Mouse (Mus musculus) neural tube, embryonic 12.5 days (tissue): Measurements from ENCODE around the gene Dedd2. TPM values are rescaled to one million over a fixed set of nuclear protein-coding genes. Genes with fewer than 3 reads are reported as not detected.

Source experiments
- ATAC-seq: fragments of 200-750 bp; cut with Nextera tagmentation; 2 replicates; pipeline ENCODE4 v1.8.0; 2017; ENCODE audit warnings: low read depth, mild to moderate bottlenecking, moderate TSS enrichment, moderate library complexity; ENCODE audit not compliant: low FRiP score
- H3K27ac ChIP-seq: fragments of 300-500 bp; sonication (generic); 2 replicates; pipeline ENCODE4 v1.5.1; 2016
- H3K27me3 ChIP-seq: fragments of 300-500 bp; sonication (generic); replicated peaks from 2 replicates; pipeline ENCODE4 v1.6.1; 2016; ENCODE audit warnings: mild to moderate bottlenecking
- H3K36me3 ChIP-seq: fragments of 300-500 bp; sonication (generic); 2 replicates; pipeline ENCODE4 v1.6.1; 2016; ENCODE audit warnings: mild to moderate bottlenecking
- H3K4me1 ChIP-seq: fragments of 300-500 bp; sonication (generic); 2 replicates; pipeline ENCODE4 v1.6.1; 2016
- H3K4me2 ChIP-seq: fragments of 300-500 bp; sonication (generic); replicated peaks from 2 replicates; pipeline ENCODE4 v1.6.1; 2016; ENCODE audit warnings: mild to moderate bottlenecking
- H3K4me3 ChIP-seq: fragments of 300-500 bp; sonication (generic); 2 replicates; pipeline ENCODE4 v1.5.1; 2016
- H3K9ac ChIP-seq: fragments of 300-500 bp; sonication (generic); 2 replicates; pipeline ENCODE4 v1.6.1; 2016; ENCODE audit warnings: mild to moderate bottlenecking
- H3K9me3 ChIP-seq: fragments of 300-500 bp; sonication (generic); 2 replicates; pipeline ENCODE4 v1.6.1; 2016; ENCODE audit warnings: mild to moderate bottlenecking
- whole genome bisulfite sequencing: fragments of 180-500 bp; shearing (Covaris S2); methylation state at CpG from one replicate; pipeline ENCODE4 v1.1.7; 2016; 5-methylcytosine and 5-hydroxymethylcytosine counted together
- polyA plus RNA-seq: library from polyadenylated mRNA; unstranded; fragments of >200 nt; fragmentation: Nextera tagmentation; extraction: Ambion mirVana; gene quantifications from 2 replicates; pipeline ENCODE4 v1.2.1, GENCODE M21; 2016

Gene Dedd2
- polyA plus RNA-seq, 1 experiment from 2014 or later, result 15.5 TPM

DNA sequence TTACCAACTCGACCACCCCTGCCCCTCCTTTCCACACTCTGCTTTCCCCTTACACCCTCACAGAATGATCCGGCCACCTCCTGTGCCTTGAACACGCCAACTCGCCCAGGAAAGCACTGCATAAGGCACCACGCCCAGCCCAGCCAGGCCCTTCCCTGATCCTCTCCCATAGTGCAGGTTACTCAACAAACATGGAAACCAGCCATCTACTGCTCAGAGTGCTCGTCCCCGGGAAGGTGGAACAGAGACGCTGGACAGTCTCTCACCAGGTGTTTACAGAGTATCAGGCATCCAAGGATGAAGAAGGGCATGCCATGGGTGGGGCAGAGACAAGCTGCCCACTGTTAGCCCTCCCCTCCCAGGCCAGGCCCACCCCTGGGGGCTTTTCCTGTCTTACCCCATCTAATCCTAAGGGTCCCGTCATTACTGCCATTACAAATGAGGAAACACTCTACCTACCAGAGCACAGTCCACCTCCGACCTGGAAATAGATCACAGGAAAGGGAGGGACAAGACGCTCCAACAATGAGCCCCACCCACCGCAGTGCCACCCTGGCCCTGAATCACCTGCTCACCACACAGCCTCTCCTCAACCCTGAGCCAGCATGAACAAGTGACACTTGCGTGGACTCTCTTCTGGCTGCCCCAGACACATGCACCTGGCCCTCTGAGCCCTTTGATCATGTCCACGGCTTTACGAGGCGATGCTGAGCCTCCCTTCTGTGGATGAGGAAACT lies 14.2 kb downstream of the Dedd2 start:
- Histone ChIP-seq H3K9ac (no peak overlapping the region), H3K36me3 (peaks cover 58% of the 10 kb centered on the region), H3K4me1 (no peaks in the 10 kb centered on the region), H3K9me3 (no peaks in the 10 kb centered on the region), H3K4me3 (no peak overlapping the region), H3K27ac (no peak overlapping the region), H3K27me3 (no peaks in the 10 kb centered on the region), H3K4me2 (no peak overlapping the region)
- 88% methylated on average over 16 of the region's 16 CpGs for WGBS
- no peak for ATAC-seq

DNA sequence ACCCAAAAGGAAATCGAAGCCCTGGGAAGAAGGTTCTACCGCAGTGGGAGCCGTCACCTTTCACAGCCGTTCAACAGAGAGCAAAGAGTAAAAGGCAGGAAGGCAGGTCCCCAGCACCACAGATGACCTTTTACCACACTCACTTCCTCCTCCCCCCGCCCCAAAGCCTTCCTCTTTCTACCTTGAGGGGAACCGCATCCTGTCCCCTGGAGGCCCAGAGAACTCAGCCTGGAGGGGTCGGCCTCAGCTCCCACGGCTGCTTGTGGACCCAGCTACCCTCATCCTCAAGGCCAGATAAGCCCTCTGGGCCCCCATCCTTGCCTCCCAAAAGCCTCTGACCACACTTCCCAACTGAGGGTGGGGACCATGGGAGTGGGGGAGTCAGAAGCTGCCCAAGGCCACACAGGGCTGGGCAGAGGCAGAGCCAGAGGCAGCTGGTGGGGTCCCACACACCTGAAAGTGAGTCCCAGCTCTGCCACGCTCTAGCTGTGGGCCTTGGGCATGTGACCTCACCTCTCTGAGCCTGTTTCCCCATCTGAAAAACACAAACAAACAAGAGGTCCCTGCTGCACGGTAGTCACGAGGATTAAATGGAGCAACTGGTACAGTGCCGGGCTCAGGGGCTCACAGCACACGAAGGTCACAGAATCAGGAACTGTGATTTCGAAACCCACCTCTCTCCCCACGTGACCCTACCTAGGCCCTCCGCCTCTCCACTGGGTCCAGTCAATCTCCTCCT lies 14.9 kb downstream of the Dedd2 start:
- H3K27ac ChIP-seq, result no peak overlapping the region
- no peaks in the 10 kb centered on the region for H3K27me3 ChIP-seq
- H3K4me3 ChIP-seq, result no peak overlapping the region
- H3K9me3 ChIP-seq, result no peaks in the 10 kb centered on the region
- no peaks in the 10 kb centered on the region for H3K4me1 ChIP-seq
- 89% methylated on average over 16 of the region's 16 CpGs for WGBS
- H3K4me2 ChIP-seq, result no peak overlapping the region
- H3K9ac ChIP-seq, result no peak overlapping the region
- peaks cover 51% of the 10 kb centered on the region for H3K36me3 ChIP-seq
- no peak for ATAC-seq

DNA sequence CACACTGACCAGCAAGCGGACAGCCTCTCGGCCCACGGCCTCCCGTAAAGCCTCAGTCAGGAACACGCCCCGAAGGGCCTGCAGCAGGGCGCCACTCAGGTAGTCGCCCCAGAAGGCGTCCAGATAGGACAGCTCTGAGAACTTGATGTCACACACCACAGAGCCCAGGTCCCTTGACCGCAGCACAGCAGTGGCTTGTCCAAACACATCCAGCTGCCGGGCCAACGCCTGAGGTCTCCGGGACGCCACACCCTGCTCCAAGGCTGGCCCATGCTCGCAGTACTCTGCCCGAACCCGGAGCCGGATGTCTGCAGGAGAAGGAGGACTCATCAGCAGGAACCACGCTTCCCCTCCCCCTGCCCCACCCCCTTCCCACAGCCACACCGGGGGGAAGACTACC lies 16.8 kb downstream of the Dedd2 start:
- H3K27me3 ChIP-seq, result no peaks in the 10 kb centered on the region
- no peak overlapping the region for H3K27ac ChIP-seq
- H3K4me3 ChIP-seq, result no peak overlapping the region
- no peaks in the 10 kb centered on the region for H3K9me3 ChIP-seq
- no peak for ATAC-seq
- no peaks in the 10 kb centered on the region for H3K4me1 ChIP-seq
- H3K9ac ChIP-seq, result no peak overlapping the region
- H3K4me2 ChIP-seq, result no peak overlapping the region
- H3K36me3 ChIP-seq, result peaks cover 34% of the 10 kb centered on the region
- 87% methylated on average over 20 of the region's 20 CpGs for WGBS

DNA sequence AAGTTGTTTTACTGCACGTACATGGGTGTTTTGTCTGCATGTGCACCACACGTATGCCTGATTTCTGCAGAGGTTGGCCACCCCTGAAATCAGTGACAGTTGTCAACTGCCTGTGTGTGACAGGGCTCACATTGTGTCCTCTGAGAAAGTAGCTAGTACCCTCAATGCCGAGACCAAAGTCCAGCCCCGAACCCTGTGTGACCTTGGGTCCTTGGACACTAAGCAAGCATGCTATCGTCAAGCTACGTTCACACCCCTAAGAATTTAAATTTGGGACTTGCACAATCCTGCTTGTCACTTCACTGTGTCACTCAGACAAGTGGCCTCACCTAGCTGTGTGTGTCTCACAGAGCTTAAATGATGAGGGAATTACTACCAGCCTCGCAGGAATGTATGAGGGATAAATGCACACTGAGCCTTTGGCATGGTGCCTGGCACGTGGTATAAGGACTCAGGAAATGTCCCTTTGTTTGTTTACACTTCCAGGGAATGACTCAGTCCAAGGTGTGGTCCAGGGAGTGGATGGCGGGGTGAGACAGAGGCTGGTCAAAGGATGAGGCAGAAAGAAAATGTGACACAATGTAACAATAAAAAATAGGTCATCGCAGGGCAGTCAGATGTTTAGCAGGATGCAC lies 22.9 kb downstream of the Dedd2 start:
- no peak overlapping the region for H3K4me2 ChIP-seq
- no peaks in the 10 kb centered on the region for H3K27me3 ChIP-seq
- no peak for ATAC-seq
- WGBS, result 74% methylated on average over 10 of the region's 10 CpGs
- H3K27ac ChIP-seq, result no peak overlapping the region
- peaks cover 9% of the 10 kb centered on the region for H3K36me3 ChIP-seq
- H3K9me3 ChIP-seq, result no peaks in the 10 kb centered on the region
- H3K4me3 ChIP-seq, result no peak overlapping the region
- H3K9ac ChIP-seq, result no peak overlapping the region
- no peaks in the 10 kb centered on the region for H3K4me1 ChIP-seq

DNA sequence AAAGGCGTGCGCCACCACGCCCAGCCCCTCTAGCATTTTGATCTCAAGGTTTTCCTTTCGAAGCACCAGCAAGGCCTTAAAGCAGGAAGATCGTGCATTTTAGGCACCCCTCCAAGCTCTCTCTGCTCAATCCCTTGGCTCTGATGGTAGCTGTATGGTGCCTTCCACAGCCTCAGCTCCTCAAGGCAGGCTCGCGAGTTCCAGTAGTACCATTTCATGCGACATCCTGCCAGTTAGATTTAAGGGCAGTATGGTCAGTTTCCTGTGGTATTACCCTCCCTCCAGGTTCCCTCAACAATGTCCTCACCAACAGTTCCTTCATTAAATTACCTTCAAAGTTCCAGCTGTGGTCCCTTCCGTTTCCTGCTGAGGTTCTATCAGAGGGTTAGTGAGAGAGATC lies 24.3 kb downstream of the Dedd2 start:
- ATAC-seq, result no peak
- 84% methylated on average over 9 of the region's 9 CpGs for WGBS

DNA sequence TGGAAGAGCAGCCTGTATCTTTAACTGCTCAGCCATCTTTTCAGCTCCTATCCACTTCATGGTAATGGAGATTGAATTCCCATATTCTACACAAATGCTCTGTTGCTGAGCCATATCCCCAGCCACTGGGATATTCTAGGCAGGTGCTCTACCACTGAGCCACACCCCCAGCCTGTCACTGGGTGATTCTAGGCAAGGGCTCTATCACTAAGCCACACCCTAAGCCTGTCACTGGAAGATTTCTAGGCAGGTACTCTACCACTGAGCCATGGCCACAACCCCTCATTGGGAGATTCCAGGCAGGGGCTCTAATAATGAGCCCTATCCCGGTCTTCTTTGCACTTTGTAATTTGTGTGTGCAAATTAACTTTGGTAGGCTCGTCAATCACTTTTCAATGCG lies 25.3 kb downstream of the Dedd2 start:
- Histone ChIP-seq H3K9ac (no peak overlapping the region), H3K36me3 (no peaks in the 10 kb centered on the region), H3K4me3 (no peak overlapping the region), H3K4me2 (no peak overlapping the region), H3K9me3 (no peaks in the 10 kb centered on the region), H3K27ac (no peak overlapping the region), H3K4me1 (no peaks in the 10 kb centered on the region), H3K27me3 (no peaks in the 10 kb centered on the region)
- WGBS, result 78% methylated on average over 3 of the region's 3 CpGs
- ATAC-seq, result no peak

More for the DNA sequence above, 24.3 kb downstream of the Dedd2 start:
- Histone ChIP-seq H3K27ac (no peak overlapping the region), H3K27me3 (no peaks in the 10 kb centered on the region), H3K4me2 (no peak overlapping the region), H3K9ac (no peak overlapping the region), H3K4me1 (no peaks in the 10 kb centered on the region), H3K9me3 (no peaks in the 10 kb centered on the region), H3K36me3 (no peaks in the 10 kb centered on the region; the same call in 1 of the 2 replicates), H3K4me3 (no peak overlapping the region)

DNA sequence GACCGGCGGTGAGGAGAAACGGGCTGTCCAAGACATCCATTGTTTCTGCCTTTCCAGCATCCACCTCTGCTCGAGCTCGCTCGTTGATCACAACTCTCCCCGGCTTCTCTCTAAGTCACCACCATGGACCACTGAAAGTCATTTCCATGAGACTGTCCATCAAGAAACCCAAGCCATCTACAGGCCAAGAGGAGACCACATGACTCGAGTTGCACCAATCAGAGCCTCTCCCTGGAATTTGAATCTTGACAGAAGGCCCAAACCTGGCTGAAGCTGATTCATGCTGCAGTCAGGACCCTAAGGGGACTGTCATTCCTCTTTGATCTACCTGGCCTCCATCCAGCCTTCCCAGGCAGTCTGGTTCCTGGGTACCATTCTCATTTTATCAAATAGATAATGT lies 28.3 kb downstream of the Dedd2 start:
- 71% methylated on average over 8 of the region's 8 CpGs for WGBS
- Histone ChIP-seq H3K4me3 (no peak overlapping the region), H3K36me3 (no peaks in the 10 kb centered on the region), H3K4me2 (no peak overlapping the region), H3K27me3 (no peaks in the 10 kb centered on the region), H3K27ac (no peak overlapping the region), H3K9me3 (no peaks in the 10 kb centered on the region), H3K4me1 (no peaks in the 10 kb centered on the region), H3K9ac (no peak overlapping the region)
- ATAC-seq, result no peak

DNA sequence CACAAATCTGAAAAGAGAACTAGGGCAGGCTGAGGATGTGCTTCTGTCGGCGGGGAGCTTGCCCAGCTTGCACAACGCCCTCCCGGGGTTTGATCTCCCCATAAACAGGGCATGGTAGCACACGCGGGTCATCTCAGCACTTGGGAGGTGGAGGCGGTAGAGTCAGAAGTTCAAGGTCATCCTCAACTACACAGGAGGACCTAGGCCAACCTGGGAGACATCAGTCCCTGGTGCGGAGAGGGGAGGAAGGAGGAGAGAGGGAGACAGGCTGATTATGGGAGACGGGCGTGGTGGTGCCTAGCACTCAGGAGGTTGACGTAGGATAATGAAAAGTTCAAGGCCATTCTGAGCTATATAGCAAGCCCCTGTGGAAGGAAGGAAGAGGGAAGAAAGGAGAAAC lies 29.6 kb downstream of the Dedd2 start:
- Histone ChIP-seq H3K9me3 (no peaks in the 10 kb centered on the region), H3K4me3 (no peak overlapping the region), H3K36me3 (no peaks in the 10 kb centered on the region), H3K9ac (no peak overlapping the region), H3K27ac (no peak overlapping the region), H3K27me3 (no peaks in the 10 kb centered on the region), H3K4me1 (no peaks in the 10 kb centered on the region), H3K4me2 (no peak overlapping the region)
- WGBS, result 91% methylated on average over 11 of the region's 11 CpGs
- no peak for ATAC-seq

DNA sequence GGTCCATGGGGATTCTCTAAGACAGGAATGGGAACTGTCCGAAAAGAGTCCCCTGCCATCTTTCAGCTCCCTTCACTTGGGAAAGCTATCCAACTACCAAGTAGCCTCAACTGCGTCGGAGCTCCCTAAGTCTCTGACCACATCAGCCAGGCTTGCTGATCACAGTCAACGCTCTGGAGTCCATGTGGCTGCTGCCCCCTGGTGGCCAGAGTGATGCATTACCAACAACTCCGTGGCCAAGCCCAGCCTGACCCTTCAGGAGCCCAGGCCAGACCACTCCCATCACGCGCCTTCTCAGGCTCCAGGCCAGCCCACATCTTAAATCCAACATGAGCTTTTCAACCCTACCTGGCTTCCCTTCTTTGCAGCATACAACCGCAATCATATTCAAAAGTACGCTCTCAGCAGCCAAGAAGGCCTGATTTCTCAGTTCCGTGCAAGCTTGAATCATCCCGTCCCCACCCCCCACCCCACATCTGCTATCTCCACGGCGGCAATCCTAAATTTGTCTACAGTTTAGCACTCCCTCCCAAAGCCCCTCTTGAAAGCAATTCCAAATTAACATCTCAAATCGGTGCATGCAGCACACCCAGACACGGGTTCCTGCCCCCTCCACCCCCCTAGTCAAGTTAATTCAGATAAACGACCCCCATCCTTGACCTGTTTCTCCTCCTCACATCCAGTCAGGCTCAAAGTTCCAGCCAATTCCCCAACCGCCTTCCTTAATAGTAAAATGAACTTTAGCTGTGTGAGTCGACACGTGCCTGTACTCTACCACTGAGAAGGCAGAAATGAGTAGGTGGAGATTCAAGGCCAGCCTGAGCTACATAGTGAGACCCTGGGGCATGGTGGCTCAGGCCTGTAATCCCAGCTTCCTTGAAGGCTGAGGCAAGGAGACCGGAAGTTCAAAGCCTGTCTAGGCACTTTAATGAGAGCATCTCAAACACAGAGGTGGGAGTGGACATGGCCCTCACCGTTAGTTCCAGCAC lies 32.5 kb downstream of the Dedd2 start:
- ATAC-seq, result peak; percentile 82; the same call in 1 of the 2 replicates
- Histone ChIP-seq H3K27ac (no peak overlapping the region), H3K9me3 (no peaks in the 10 kb centered on the region), H3K4me2 (peak overlapping the region; percentile 21; the same call in 1 of the 2 replicates), H3K27me3 (peaks cover 8% of the 10 kb centered on the region), H3K36me3 (no peaks in the 10 kb centered on the region), H3K9ac (no peak overlapping the region), H3K4me1 (no peaks in the 10 kb centered on the region), H3K4me3 (no peak overlapping the region)
- WGBS, result 23% methylated on average over 21 of the region's 21 CpGs

DNA sequence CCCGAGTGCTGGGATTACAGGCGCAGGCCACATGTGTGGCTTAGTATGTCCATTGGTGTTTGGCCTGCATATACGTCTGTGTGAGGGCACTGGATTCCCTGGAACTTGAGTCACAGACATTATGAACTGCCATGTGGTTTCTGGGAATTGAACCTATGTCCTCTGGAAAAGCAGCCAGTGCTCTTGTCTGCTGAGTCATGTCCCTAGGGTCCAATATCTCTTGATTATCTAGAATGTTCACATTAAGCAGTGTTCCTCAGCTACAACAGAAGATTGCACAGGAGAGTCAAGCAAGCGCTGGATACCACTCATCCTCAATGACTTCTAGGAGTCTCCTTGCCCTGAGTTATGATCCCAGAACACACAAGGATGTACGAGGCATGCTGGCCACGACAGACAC lies 36.3 kb downstream of the Dedd2 start:
- 81% methylated on average over 6 of the region's 6 CpGs for WGBS
- Histone ChIP-seq H3K9me3 (no peaks in the 10 kb centered on the region), H3K4me2 (no peak overlapping the region), H3K4me3 (no peak overlapping the region), H3K36me3 (no peaks in the 10 kb centered on the region), H3K9ac (no peak overlapping the region), H3K27me3 (peaks cover 36% of the 10 kb centered on the region), H3K4me1 (peaks cover 20% of the 10 kb centered on the region), H3K27ac (no peak overlapping the region)
- no peak for ATAC-seq

DNA sequence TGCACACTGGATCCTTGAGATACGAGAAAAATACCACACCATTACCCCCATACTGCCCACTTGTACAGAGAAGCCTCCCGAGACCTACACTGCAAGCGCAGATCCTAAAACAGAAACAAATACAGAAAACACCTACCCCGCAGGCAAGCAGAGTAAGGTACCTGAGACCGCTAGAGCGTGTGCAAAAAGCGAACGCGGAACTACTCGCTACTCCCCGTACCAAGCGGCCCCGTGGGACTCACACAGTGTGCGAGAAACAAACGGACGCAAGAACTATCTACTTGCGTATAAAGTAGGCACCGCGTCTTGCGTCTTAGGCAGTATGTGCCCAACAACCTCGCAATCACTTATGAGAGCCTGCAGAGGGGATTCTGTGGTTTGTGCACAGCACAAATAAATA lies 38.6 kb downstream of the Dedd2 start:
- Histone ChIP-seq H3K27me3 (peaks cover 48% of the 10 kb centered on the region), H3K9ac (no peak overlapping the region), H3K4me3 (peak overlapping the region; percentile 11; the same call in 1 of the 2 replicates), H3K9me3 (no peaks in the 10 kb centered on the region), H3K4me2 (peak overlapping the region; percentile 72), H3K27ac (no peak overlapping the region), H3K4me1 (peaks cover 31% of the 10 kb centered on the region), H3K36me3 (no peaks in the 10 kb centered on the region)
- 3% methylated on average over 21 of the region's 21 CpGs for WGBS
- no peak for ATAC-seq
